Mouse (Mus musculus) liver, adult 2 months (tissue): ENCODE measurements around the gene H13. TPM values are rescaled to one million over a fixed set of nuclear protein-coding genes. Genes with fewer than 3 reads are reported as not detected.
A peak's percentile ranks its signal among the peaks of the same experiment; 100 is the strongest.

Experiments used
- DNase-seq: peaks from one replicate; pipeline ENCODE4 v3.0.0-alpha.2; 2011; ENCODE audit warnings: low read depth, low spot score; ENCODE audit errors: extremely low read depth
- H3K27ac ChIP-seq: fragments of 200-500 bp; replicated peaks from 2 replicates; pipeline ENCODE4 v1.5.1; 2012; ENCODE audit warnings: low read depth, mild to moderate bottlenecking, control low read depth, inconsistent platforms, low read length; ENCODE audit not compliant: insufficient read depth
- H3K27me3 ChIP-seq: fragments of 200-500 bp; 2 replicates; pipeline ENCODE4 v1.6.1; 2012; ENCODE audit warnings: mild to moderate bottlenecking, moderate library complexity, low read length, inconsistent platforms; ENCODE audit not compliant: control insufficient read depth, insufficient read depth
- H3K36me3 ChIP-seq: fragments of 200-500 bp; 2 replicates; pipeline ENCODE4 v1.6.1; 2012; ENCODE audit warnings: low read length, inconsistent platforms; ENCODE audit not compliant: control insufficient read depth, insufficient read depth
- H3K4me1 ChIP-seq: fragments of 200-500 bp; 2 replicates; pipeline ENCODE4 v1.6.1; 2011; ENCODE audit warnings: low read length; ENCODE audit not compliant: control insufficient read depth, insufficient read depth
- H3K4me3 ChIP-seq: fragments of 200-500 bp; 2 replicates; pipeline ENCODE4 v1.5.1; 2011; ENCODE audit warnings: low read depth, mild to moderate bottlenecking, control low read depth, low read length, moderate library complexity; ENCODE audit not compliant: insufficient read depth
- H3K79me2 ChIP-seq: fragments of 200-500 bp; 2 replicates; pipeline ENCODE4 v1.6.1; 2012; ENCODE audit warnings: inconsistent platforms, mild to moderate bottlenecking, low read length, moderate library complexity; ENCODE audit not compliant: control insufficient read depth, insufficient read depth
- H3K9ac ChIP-seq: fragments of 200-500 bp; 2 replicates; pipeline ENCODE4 v1.6.1; 2012; ENCODE audit warnings: low read depth, mild to moderate bottlenecking, control low read depth, inconsistent platforms, low read length
- CTCF ChIP-seq: fragments of 200-500 bp; IDR thresholded peaks from 2 replicates; pipeline ENCODE4 v1.5.1; 2011; ENCODE audit warnings: low read depth, low read length, control low read depth
- POLR2A ChIP-seq: fragments of 200-500 bp; IDR thresholded peaks from 2 replicates; pipeline ENCODE4 v1.6.1; 2011; ENCODE audit warnings: low read length, control low read depth; ENCODE audit not compliant: insufficient read depth; ENCODE audit errors: extremely low read depth
- WGBS: fragments of 180-500 bp; shearing (Covaris S2); methylation state at CpG from one replicate; pipeline ENCODE4 v1.1.7; 2018; 5-methylcytosine and 5-hydroxymethylcytosine counted together
- polyA plus RNA-seq: library from polyadenylated mRNA; depleted of rRNA; stranded (reverse); fragments of >200 nt; gene quantifications from 2 replicates; pipeline ENCODE4 v1.2.3, GENCODE M21; 2012
- total RNA-seq: library from RNA; depleted of rRNA; stranded (reverse); fragments of >200 nt; gene quantifications from 2 replicates; pipeline ENCODE4 v1.2.3, GENCODE M21; 2014

Gene H13
- total and polyA plus RNA-seq, 2 experiments, result 65.5 to 148 TPM

- 93% methylated on average over 8 of the region's 8 CpGs for WGBS
- no peaks in the 10 kb centered on the region for H3K79me2 ChIP-seq
- DNase-seq, result no peak
- no peak overlapping the region for H3K4me3 ChIP-seq
- H3K9ac ChIP-seq, result no peak overlapping the region
- peaks cover 22% of the 10 kb centered on the region for H3K36me3 ChIP-seq
- no peak overlapping the region for H3K27ac ChIP-seq
- TF ChIP-seq CTCF, result no peak
- no peak for TF ChIP-seq POLR2A
- no peaks in the 10 kb centered on the region for H3K27me3 ChIP-seq
- H3K4me1 ChIP-seq, result no peaks in the 10 kb centered on the region
Observed at GRCm38 (mm10) chr2:152700725-152701124, 31.5 kb downstream of the H13 start.

DNA sequence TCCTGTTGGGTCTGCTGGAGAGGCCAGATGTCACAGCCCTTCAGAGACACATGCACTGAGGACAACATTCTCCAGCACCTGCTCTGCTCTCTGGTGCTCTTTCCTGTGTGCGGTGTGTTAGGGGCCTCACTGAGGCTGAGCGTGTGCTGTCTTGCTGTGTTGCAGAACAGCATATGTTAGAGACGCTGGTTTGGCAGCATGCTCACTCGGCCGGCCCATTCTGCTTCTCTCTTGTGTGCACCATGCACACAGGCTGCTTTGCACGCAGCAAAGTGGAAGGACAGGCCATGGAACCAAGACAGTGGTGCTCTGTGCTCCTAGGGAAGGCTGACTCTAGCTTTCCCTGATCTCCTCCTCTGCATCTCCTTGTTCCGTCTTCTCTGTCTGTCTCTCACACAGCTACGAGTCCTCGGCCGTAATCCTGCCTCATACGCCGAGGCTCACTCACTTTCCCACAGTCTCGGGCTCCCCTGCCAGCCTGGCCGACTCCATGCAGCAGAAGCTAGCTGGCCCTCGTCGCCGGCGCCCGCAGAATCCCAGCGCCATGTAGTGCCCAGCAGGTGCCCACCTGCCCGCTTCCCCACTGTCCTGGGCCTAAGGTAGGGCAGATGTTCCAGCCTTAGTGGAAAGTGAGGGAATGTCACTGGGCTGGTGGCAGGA is 34.5 kb downstream of the H13 start:
- peaks cover 5% of the 10 kb centered on the region; the same call in 1 of the 2 replicates for H3K4me1 ChIP-seq
- peaks cover 15% of the 10 kb centered on the region for H3K36me3 ChIP-seq
- H3K9ac ChIP-seq, result no peak overlapping the region
- no peaks in the 10 kb centered on the region for H3K79me2 ChIP-seq
- WGBS, result 96% methylated on average over 21 of the region's 21 CpGs
- H3K4me3 ChIP-seq, result no peak overlapping the region
- H3K27ac ChIP-seq, result no peak overlapping the region
- DNase-seq, result no peak
- no peaks in the 10 kb centered on the region for H3K27me3 ChIP-seq
- no peak for TF ChIP-seq CTCF
- no peak for TF ChIP-seq POLR2A

- peaks cover 15% of the 10 kb centered on the region for H3K36me3 ChIP-seq
- 93% methylated on average over 5 of the region's 5 CpGs for WGBS
- H3K27ac ChIP-seq, result no peak overlapping the region
- no peak overlapping the region for H3K9ac ChIP-seq
- peaks cover 5% of the 10 kb centered on the region; the same call in 1 of the 2 replicates for H3K4me1 ChIP-seq
- no peak for DNase-seq
- H3K27me3 ChIP-seq, result no peaks in the 10 kb centered on the region
- H3K4me3 ChIP-seq, result no peak overlapping the region
- no peaks in the 10 kb centered on the region for H3K79me2 ChIP-seq
- TF ChIP-seq CTCF (no peak), POLR2A (no peak)
Observed at GRCm38 (mm10) chr2:152704256-152704605, 35.0 kb downstream of the H13 start.

- Histone ChIP-seq H3K27ac (no peak overlapping the region), H3K36me3 (peaks cover 14% of the 10 kb centered on the region)
- WGBS, result 96% methylated on average over 14 of the region's 14 CpGs
Observed at GRCm38 (mm10) chr2:152704811-152705370, 35.6 kb downstream of the H13 start.

DNA sequence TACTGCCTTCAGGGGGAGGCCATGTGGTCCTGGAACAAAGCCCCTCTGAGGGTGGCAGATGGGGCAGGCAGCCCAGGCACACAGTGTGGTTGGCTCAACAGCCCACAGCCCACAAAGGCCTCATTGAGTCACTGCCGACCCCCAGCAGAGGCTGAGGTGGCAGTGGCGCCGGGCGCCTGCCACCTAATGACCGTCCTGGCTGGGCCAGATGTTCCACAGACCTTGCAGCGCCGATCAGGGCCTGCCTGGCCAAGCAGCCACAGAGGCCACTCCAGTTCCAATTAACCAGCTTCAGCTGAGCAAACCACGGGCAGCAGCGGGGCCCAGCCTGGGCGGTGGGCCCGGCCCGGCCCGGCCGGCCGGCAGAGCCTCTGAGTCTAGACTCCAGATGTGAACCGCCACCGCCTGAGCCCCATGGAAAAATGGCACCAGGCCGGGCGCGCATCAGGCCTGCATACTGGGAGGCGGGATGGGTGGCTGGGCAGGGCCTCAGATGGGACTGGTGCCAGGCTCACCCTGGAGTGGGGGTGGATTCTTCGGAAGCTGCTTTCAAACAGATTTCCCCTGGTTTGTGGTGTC is 36.8 kb downstream of the H13 start:
- Histone ChIP-seq H3K79me2 (no peaks in the 10 kb centered on the region), H3K4me1 (peaks cover 5% of the 10 kb centered on the region; the same call in 1 of the 2 replicates), H3K27ac (0 out of 2 replicates have a peak overlapping the region, but pooled peaks have one; percentile 16), H3K9ac (no peak overlapping the region), H3K36me3 (peaks cover 8% of the 10 kb centered on the region), H3K4me3 (no peak overlapping the region), H3K27me3 (no peaks in the 10 kb centered on the region)
- WGBS, result 91% methylated on average over 22 of the region's 22 CpGs
- TF ChIP-seq POLR2A (no peak), CTCF (no peak)
- DNase-seq, result no peak

More at GRCm38 (mm10) chr2:152704811-152705370, 35.6 kb downstream of the H13 start:
- TF ChIP-seq CTCF (no peak), POLR2A (no peak)
- no peak for DNase-seq
- H3K4me3 ChIP-seq, result no peak overlapping the region
- H3K79me2 ChIP-seq, result no peaks in the 10 kb centered on the region
- H3K9ac ChIP-seq, result no peak overlapping the region
- H3K4me1 ChIP-seq, result peaks cover 5% of the 10 kb centered on the region; the same call in 1 of the 2 replicates
- H3K27me3 ChIP-seq, result no peaks in the 10 kb centered on the region

GRCm38 (mm10) chr2:152707186-152707585 is 37.9 kb downstream of the H13 start:
- Histone ChIP-seq H3K4me1 (peaks cover 5% of the 10 kb centered on the region; the same call in 1 of the 2 replicates), H3K27me3 (no peaks in the 10 kb centered on the region), H3K79me2 (no peaks in the 10 kb centered on the region), H3K27ac (peak overlapping the region; percentile 45), H3K9ac (peak overlapping the region; percentile 61), H3K4me3 (peak overlapping the region; percentile 58), H3K36me3 (peaks cover 8% of the 10 kb centered on the region)
- DNase-seq, result no peak
- TF ChIP-seq POLR2A, result no peak
- no peak for TF ChIP-seq CTCF
- WGBS, result 37% methylated on average over 7 of the region's 7 CpGs
